Mouse (Mus musculus) retina, postnatal 7 days (tissue): ENCODE measurements around the gene Dusp14.

Experiments used
- DNase-seq: peaks from one replicate; pipeline ENCODE4 v3.0.0-alpha.2; 2012; ENCODE audit warnings: low read depth, low spot score

The Dusp14 gene

DNA sequence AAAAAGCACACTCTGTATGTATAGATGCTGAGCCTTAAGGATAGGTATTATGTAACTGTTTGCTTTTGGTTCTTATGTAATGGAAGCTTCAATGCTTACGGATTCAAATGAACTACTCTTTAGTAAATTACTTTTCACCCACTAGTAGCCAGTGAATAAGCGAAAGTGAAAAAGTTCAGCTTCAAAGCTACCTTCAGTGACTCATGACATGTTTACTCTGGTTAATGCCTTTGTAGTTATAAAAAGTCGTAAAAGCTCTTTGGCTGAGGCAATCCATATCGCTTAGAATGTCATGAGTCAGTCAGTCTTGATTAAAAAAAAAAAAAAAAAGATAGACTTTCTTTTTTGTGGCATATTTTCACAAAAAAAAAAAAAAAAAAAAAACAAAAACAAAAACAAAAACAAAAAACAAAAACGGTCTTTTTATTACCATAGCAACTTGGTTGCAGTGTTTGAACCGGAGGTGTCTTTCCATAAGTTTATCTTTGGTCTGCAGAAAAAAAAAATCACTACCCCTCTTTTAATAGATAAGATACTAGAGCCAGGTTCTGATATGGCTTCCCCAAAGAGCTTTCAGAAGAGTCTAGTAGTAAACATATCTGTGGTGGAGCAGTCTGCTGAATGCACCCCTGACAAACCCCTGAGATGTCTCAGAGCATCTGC lies 52.8 kb downstream of the Dusp14 start:
- no peak for DNase-seq

DNA sequence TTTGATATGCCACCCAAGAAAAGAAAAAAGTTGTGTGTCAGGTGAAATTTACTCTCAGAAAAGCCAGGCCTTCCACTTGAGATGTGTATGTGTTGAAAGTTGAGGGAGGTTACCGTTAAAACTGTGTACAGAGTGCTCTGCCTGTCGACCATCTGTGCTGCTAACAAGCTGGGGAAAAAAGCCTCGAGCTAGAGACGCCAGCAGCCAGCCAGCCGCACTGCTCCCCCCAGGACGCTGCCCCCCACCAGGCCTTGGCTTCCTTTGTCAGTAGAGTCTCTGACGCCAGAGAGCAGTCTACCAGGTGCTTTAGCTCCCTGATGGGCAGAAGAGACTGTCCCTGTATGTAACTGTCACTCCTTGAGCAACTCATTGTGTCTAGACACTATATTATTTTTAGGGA lies 56.0 kb downstream of the Dusp14 start:
- DNase-seq = no peak

DNA sequence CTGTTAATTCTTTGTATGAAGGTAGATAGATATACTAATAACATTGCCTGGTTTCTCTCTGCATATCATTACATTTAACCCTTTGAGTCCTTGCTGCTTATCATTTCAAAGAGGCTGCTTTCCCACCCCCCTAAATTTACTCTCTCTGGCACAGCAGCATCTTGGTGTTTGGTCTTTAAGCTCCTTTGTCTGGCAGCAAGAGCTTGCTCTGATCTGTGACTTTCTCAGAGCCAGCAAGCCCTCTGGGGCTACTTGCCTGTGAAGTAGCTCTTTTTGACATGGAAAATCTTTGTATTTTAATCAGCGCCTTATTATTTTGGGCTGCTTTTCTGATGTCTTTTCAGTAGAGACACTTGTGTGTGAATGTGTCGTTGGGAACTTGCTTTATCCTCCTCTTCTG lies 57.5 kb downstream of the Dusp14 start:
- DNase-seq = no peak

DNA sequence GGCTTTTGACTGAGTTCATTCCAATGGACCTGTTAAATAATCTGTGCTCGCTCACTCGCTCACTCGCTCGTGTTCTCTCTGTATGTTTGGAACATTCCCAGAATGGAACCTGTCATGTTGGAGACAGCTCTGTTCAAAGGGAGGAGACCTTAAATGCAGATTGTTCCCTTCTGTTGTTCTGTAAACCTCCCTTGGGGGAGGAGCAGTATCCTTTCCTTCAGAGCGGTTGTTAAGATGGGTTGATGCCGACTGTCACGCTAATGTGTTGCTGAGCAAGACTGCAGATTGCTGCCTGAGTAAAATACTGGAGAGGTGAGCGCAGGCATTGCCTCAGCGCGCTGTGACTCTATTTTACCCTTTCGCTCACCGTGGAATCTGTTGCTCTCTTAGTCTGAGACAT lies 58.0 kb downstream of the Dusp14 start:
- no peak for DNase-seq

DNA sequence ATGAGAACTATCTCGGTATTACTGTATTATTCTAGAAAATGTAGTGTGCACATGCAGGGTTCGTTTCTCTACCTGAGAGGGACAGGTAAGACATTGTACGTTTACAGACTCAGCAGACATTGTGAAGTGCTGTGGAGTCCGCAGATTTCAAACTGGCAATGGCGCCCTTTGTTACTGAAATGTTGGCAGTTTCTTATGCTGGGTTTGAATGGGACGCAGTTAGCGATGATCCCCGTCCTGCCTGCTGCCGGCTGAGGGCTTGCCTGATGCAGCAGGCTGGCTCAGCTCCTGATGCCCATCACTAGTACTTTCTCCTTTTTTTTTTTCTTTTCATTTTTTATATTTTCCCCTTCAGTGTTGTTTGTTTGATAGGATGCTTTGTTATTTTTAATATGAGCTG lies 58.6 kb downstream of the Dusp14 start:
- no peak for DNase-seq

DNA sequence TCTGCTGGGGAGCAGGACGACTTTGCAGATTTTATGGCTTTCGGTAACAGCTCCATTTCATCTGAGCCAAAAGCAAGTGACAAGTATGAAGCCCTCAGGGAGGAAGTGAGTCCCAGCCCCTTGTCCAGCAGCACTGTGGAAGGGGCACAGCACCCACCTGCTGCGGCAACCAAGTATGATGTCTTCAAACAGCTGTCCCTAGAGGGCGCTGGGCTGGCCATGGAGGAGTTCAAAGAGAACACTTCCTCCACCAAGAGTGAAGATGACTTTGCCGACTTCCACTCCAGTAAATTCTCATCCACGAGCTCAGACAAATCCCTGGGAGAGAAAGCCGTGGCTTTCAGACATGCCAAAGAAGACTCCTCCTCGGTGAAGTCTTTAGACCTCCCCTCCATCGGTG lies 60.1 kb downstream of the Dusp14 start:
- DNase-seq = no peak

DNA sequence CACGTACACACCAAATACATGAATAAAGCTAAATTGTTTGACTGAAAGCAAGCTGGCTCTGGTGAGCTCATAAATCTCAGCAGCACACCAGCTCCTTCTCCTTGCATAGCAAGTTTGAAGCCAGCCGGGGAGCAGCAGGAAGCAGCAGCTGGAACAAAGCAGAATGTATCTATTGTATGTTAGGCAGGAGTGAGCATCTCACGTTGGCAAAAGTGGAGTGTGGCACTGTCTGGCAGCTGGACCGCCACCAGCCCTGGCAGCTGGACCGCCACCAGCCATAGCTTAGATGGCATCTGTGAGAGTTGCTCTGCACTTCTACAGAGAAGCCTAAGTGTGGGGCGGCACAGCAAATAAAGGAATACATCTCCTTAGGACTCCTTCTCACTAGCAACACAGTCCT lies 65.1 kb downstream of the Dusp14 start:
- no peak for DNase-seq

DNA sequence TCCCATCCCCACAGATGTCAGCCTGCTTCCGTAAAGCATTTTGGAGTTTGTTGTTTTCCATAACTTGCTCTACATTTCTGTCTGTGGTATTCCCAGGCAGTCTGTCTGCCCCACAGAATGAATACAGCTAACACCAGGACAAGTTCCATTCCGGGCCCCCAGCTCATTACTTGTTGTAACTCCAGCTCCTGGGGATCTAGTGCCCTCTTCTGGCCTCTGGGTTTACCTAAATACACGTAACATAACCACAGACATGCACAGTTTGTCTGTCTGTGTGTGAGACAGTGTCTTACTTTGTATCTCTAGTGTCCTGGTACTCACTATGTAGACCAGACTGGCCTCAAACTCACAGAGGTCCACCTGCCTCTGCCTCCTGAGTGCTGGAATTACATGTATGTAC lies 67.8 kb downstream of the Dusp14 start:
- no peak for DNase-seq

DNA sequence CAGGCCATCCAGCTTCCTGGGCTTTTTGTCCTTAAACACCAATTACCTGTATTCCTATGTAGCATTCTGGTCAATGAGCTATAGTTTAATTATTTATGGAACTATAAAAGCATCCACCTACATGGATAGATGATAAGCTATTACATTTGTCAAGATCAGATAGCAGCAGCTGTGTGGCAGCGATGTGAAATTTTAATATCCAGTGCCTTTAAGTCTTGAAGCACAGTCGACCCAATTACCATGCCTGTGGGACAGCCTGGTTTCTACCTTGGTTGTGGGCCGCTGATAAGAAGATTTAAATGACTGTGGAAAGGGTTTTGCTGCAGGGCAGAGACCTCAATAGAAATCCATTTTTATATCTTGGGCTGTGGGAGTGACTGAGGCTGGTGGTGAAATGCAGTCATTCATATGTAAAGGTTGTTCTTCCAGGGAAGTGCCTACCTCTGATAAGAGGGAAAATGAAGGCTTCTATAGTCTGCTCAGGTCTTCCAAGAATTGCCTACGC lies 69.6 kb downstream of the Dusp14 start:
- no peak for DNase-seq

DNA sequence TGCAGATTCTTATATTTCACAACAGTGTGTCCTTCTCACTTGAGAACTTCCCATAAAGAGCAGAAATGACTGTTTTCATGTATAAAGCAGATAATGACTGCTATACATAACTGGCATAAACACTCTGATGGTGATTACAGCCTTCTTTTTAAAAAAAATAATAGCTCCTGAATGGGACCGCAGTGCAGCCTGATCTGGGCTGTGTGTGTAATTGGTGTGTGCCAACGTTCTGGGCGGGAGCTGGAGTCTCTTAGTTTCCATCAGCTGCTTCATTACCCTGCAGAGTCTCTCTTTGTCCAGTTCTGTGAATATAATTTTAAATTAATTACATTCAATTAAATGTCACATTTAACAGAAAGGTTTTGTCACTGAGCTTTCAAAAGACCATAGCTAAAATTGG lies 70.1 kb downstream of the Dusp14 start:
- DNase-seq = no peak
